Mouse (Mus musculus) CD4-positive, CD25-positive, alpha-beta regulatory T cell, adult 4 months (primary cell): ENCODE measurements around the gene Mvp. TPM values are rescaled to one million over a fixed set of nuclear protein-coding genes. Genes with fewer than 3 reads are reported as not detected.

Experiments
- ATAC-seq: one replicate; pipeline ENCODE4 v1.8.0; 2017
- polyA plus RNA-seq, 2 experiments: library from polyadenylated mRNA; unstranded; fragments of 100-300 nt; shearing (Covaris generic); gene quantifications; one replicate each; pipeline ENCODE4 v1.2.1; 2017

Gene Mvp
- polyA plus RNA-seq = 10 to 100 TPM; 13.7 to 20.9 TPM

DNA sequence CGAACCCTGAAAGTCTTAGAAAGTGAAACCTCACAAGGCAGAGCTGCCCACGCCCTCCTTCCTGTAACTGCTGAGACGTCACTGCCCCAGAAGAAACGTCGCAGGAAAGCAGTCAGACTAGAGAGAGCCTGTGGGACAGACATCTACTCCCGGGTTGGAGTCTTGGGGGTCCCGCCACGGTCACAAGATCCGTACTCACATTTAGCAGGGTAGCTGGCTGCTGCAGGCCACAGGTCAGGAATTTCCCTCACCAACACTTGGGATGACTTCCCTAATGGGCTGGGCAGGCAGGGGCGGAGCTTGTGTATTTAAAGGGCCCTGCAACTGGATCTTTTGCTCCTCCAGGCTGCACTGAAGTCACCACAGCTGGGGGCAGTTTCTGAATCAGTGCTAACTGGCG is at the start of gene Mvp:
Mvp (minus strand) TSS at position 302 of the 400 bp plus-strand sequence.
- peak; percentile 67 for ATAC-seq

DNA sequence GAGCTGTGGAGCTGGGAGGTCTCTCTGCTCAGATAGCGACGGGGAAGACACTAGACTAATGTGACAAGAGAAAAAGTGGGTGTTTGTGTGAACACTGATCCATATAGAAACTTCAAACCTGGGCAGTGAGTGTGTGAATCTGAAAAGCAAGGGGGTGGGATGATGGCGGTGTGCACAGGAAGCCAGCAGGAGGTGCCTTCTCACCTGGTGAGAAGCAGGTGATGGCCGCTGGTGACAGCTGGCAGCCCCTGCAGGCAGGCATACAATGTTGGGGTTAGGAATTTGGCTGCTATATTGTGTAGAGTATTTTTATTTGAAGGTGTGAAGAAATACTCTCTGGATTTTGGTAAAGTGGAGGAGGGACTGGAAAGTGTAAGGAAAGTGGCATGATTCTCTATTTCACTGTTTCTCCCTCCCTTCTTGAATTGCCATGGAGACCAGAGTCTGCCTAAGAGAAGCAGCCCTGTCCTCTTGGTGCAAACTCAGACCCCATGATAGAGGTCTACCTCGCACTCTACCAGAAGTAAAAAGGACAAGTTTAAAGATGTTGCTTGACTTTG is 40.7 kb upstream of the Mvp start:
- no peak for ATAC-seq

DNA sequence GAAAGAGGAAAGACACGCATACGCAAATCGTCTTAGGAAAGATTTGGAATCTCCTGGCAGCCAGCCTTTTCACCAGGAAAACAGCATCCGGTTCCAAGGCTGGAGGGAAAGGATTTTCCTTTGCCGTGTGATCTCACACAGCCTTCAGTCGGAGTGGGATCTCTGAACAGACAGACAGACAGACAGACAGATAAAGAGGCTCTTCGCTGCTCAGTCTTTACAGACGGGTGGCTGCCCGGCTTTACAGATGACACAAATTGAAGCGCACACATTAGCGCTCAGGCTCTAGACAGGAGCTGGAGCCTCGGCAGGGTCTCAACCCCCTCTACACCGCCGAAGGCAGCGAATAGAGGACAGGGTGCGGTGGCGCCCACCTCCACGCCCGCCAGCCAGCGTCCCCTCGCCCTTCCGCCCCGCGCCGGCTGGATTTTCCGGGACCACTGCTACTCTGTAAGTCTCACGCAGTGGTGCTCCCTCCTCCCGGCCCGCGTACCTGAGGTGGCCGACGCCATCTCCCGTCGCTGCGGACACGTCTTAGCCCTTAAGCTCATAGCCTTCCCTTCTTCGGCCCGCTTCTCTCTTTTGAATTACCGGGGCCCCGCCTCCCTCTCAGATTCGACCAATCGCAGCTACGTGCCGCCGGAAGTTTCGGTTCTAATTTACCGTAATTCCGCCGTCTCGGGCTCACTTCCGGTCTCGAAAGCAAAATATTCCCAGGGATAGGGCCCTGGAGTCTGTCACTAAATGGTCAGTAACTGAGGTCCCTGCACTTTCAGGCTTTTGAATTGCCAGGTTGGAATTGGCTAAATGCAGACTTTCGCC is 27.6 kb upstream of the Mvp start, which contains the start of gene Kif22:
Kif22 (minus strand) TSS at position 621 of the 822 bp plus-strand sequence.
- ATAC-seq = peak; percentile 99

DNA sequence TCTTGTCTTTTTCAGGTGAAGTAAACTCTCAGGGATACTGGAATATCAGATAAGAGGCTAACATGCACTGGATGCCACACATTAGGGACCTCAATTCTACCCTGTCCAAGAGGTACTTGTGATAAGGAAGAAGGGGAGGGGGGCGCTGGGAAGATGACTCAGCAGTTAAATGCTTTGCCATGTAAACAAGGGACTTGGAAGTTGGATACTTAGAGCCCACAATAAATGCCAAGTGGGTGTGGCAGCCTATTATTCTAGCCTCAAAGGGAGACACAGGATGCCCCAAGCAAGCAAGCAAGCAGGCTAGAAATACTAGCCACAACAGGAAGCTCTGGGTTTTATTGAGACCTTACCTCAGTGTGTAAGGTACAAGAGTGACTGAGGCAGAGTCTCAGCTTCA is 16.8 kb upstream of the Mvp start:
- peak; percentile 40 for ATAC-seq

DNA sequence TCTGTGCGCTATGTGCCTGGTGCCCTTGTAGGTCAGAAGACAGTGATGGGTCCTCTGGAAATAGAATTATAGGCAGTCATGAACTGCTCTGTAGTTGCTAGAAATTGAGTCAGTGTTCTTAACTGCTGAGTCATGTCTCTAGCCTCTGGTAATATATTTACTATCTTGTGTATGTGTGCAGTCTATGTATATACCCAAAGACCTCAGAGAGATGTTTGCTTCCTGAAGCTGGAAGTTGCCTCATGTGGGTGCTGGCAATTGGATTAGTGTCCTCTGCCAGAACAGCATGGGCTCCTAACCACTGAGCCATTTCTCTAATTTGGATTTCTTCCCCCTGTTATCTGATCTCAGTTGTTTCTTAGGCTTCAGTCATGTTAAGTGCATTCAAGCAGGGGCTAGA is 15.8 kb upstream of the Mvp start:
- ATAC-seq = no peak

DNA sequence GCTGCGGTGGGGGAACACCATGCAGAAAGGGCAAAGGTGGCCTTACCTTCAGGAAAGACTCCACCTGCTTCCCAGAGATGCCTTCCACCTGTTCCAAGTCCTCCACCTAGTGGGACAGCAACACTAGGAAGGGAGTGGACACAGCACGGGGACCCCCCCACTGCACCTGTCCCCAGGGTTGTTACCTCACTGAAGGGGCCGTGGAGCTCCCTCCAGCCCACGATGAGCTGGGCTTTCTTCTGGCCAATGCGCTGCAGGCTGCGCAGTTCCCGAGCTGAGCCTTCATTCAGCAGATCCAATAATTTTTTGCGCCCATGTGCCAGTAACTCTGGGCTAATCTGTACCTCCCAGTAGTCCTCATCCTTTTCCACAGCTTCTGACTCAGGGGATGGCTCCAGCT is 13.5 kb upstream of the Mvp start:
- no peak for ATAC-seq

DNA sequence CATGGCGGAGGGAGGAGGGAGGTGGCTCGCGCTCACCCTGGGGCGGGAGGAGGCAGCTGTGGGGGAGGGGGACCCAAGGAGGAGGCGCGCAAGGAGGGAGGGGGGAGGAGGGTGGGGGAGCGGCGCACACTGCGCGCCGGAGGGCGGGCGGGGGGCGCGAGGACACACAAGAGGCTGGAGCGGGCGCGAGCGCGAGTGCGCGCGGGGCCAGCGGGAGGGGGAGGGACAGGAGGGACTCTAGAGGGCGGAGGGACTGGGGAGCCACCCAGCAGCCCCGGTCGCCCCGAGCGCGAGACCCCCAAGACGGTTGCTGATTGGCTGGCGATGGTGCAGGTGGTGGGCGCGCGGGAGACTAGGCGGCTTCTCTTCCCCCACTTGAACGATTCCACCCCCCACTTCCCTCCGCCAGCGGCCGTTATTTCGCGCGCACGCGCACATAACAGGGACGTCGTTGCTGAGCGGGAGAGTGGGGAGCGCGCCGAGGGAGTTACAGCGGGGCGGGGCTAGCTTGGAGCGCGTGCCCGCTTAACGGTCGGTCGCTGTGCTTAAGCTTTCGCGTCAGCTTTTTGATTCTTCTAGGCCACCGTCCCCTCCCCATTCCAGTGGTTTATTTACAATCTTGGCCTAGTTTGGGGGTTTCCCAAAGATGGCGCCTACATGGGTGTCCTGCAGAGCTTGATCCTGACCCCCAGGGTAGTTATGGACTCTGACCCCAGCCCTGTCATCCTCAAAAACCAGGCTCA is 12.7 kb upstream of the Mvp start, which contains the start of gene Maz:
Maz (minus strand) TSS at position 54 of the 743 bp plus-strand sequence.
- ATAC-seq = peak; percentile 76

DNA sequence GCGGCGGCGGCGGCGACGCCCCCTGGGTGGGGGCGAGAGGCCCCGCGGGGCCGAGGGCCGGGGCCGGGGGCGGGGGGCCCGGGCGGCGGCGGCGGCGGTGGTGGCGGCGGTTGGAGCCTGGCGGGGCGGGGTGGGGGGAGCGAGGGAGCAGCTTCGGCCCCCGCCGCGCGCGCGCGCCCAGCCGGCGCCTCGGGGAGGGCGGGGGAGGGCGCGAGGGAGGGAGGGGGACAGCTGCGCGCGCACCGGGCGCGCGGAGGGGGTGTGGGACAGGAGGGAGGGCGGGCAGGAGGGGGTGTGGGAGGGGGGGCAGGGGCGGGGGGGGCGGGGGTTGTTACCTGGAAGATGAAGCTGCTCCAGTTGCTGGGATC is 12.2 kb upstream of the Mvp start:
- no peak for ATAC-seq

DNA sequence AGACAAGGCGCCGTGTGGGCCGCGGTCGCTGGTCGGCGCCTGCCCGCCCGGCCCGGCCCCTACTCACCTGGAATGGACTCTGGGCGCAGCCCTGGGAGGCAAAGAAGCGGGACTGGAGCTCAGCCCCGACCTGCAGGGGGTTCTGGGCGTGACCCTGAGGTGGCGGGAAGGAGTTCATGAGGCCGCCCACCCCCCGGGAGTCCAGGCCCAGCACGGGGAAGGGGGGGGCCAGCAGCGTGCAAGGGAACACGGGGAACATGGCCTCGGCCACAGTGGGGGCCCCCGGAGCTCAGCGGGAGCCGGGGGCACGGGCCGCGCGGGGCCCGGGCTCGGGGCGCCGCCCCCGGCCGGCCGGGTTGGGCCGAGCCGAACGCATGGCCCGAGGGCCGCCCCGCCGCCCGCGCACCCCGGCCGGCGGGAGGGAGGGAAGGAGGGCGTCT is 11.8 kb upstream of the Mvp start:
- no peak for ATAC-seq

DNA sequence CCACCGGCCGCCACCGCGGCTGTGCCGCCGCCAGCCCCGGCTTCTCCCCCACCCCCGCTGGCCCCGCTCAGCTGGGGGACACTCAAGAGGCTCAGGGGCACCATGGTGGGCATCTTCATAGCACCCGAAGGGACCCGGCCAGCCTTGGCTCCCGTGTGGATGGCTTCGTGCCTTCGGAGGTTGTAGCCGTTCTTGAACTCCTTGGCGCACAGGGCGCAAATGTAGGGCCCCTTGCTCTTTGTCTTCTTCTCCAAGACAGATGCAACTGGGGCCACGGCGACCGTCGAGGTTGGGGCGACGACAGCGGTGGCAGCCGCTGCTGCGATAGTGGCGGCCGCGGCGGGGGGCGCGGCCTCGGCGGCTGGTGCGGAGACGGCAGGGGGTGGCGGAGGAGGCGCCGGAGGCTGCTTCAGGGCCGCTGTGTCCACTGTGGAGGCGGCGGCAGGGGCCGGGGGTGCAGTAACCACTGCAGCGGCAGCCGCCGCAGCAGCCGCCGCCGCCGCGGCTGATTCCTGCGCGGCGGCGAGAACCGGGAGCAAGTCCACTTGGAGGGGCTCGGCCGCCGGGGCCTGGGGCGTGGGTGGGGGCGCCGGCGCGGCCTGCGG is 11.2 kb upstream of the Mvp start:
- no peak for ATAC-seq

DNA sequence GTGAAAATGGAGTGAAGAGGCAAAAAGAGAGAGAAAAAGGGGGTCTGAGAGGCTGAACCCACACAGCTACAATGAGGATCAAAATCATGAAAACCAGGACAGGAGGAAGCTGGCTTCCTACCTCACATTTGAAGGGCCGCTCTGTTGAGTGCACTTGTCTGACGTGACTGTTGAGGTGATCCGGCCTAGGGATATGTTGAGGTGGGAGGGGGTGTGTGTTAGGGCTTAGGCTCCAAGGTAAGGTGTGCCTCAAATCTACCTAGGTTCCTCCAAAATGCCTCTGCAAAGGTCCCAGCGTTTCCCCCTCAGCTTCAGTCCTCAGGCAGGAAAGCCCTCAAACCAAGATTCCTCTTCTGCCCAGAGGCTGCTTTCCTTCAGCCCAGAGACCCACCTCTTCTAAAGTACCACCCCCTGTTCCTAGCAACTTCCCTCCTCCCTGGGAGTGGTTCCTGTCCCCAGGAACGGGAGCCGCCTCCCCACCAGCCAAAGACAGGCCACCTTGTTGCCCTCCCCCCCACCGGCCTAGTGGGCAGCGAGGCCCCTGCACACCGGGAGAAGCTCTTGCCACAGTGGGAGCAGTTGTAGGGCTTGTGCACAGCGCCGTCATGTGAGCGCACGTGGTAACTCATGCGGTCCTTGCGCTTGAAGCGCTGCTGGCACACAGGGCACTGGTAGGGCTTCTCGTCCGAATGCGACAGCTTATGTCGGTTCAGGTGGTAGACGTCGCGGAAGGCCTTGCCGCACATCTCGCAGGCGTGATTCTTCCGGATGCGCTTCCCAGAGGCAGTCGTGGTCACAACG is 10.5 kb upstream of the Mvp start:
- ATAC-seq = peak; percentile 43

DNA sequence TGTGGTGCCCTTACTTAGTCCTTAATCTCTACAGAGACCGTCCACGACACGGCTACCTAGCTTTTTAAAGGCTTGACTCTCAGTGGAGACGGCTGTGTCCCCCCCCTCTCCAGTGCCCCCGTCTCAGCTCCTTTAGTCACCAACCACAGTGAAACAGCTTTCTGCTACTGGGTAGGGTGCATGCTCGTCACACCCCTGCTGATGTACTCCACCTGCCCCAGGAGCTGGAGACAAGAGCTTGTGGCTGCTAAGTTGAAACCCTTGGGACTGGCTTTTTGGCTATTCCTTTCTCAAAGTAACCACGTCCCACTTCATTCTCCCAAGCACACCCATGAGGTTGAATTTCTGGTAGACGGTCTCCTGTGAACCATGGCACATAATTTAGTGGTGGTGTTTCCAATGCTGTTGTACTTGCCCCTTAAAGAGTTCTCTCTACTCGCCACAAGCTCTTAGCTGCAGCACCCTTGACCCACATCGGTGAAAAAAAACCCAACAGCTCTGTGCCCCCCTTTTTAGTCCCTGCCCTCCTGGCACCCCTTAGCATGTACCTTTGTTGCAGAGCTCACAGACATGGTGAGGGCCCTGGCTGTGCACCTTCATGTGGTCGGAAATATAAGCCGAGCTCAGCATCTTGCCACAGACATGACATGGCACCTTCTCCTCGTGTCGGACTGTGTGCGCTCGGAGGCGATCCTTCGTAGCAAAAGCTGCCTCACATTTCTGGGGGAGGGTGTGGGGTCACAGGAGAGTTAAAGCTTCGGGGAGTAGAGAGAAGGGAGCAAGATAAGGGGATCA is 9.7 kb upstream of the Mvp start:
- ATAC-seq = no peak

DNA sequence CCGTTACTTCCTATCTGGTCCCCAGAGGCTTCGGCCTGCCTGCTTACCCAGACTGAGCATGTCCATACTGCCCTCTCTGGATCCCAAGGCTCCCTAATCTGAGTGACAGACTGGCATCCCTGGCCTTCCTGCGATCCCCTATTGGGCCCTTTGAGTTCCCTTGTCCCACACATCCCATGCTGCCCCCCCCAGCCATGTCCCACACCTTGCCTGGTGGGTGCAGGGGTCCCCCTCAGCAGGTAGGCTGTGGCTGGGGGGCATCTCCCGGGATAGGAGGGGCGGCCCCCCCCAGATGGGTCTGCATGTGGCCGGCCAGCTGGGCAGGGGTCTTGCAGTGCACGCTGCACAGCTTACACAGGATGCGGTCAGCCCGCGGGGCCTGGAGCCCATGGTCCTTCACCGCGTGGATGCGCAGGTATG is 8.9 kb upstream of the Mvp start:
- no peak for ATAC-seq

DNA sequence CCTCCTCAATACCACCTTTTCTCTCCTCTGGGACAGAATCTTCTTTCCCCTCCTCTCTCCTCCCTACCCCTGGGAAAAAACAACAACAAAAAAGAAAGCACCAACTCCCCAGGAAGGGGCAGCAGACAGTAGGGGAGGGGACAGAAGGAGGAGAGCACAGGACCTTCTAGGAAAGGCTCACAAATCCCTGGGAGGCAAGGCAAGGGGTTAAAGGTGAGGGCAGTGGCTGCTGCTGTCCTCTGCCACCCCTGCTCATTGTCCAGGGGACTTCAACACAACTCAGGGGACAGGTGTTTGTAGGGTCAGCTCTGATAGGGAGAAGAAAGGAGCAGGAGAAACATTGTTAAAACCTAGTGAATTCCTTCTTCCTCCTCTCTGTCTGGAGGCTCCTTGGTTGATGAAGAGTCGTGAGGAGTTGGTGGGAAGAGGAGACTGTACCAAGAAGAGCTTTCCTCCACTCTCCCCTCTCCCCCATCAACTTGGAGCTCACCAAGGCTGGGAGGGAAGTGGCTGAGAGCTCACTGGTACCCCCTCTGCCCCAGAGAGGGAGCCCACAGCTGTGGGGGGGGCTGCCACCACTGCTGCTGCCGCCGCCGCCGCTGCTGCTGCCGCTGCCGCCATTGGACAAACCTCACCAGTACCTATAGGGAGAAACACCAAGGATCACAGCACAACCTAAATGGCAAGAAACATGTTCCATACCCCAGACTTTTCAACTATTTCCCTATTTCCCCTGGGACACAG is 8.3 kb upstream of the Mvp start:
- ATAC-seq = no peak

DNA sequence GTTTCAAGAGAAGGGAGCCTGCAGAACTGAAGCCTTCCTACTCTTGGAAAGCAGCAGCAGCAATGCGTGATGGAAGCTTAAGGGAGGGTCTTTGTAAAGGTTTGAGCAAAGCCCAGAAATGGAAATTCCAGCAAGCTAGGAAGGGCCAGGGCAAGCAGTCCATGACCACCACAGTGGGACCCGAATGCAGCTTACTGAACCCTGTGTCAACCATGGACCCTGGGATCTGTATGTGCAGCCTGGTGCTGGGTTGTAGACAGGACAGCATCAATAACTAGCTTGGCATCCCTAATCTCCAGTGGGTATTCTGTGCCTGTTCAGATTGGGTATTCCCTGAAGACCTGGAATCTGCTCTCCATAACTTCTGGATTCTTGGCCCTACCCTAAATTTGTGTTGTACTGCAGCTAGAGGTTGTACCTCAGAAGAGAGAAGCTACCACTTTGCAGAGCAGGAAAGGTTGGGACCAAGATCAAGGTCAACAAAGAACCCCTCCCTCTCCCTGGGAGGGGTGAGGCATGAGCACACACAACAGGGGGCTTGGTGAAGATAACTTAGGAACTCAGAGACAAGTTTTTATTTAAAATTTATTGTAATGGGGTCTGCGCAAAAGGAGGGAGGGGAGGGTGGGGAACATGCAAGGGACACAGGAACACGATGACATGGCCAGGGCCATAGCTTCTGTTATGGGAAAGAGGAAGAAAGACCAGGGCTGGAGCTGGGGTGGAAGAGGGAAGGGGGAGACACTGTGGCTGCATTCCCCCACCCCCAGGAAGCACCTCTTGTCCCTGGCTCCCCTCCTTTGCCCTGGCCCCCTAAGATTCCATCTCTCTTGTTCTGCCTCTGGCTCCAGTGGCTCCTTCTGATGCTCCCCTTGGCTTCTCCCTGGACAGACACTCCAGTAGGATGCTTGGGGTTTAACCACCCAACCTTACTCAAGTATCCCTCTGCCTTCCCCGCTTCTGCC is 7.4 kb upstream of the Mvp start:
- no peak for ATAC-seq

DNA sequence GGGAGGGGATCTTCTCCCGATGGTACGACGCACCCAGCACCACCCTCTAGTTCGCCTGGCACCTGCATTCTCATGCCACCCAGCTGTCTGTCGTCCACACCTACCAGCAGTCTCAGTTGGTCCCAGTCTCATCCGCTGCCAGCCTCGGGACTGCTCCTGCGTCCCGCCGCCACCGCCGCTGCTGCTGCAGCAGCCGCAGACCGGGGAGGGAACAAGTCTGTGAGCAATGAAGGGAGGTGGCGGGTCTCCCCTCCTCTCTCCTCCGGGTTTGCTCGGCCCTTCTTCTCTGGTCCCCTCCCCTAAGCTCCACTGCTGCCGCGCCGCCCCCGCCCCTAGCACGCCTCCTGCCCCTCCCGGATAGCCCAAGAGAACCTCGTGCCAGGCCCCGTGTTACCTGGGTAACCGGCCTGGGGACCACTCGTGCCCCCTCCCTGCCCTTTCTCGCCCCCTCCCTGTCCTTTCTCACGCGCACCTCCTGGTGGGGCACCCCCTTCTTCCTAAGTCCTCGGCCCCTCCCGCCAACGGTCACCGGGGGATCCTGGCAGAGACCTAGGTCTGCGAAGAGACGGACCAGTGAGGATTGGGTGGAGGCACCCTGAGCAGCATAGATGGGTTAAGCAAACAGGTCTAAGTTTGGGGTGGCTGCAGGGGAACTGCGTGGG is 6.6 kb upstream of the Mvp start, which contains the start of the genes Gm42742 and Prrt2:
Gm42742 (minus strand) TSS at position 197 of the 662 bp plus-strand sequence.
Prrt2 (minus strand) TSS at position 311 of the 662 bp plus-strand sequence.
- ATAC-seq = peak; percentile 21

DNA sequence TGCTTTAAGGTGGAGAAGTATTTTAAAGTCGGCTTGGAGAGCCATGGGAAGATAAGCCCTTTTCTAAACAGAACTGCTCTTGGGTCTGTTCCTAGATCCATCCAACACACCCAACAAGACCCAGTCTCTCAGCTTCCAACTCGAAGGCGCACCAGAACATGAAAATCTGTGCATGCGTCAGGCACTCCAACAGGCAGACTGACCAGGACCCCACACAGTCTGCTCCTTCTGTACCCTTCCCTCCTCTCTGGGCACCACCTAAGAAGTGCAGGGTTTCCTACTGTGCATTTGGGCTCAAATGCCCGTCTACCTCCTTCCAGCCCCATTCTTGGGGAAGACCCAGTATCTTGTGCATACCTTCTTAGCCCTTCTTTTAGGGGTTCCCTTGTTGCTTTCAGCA is 6.1 kb upstream of the Mvp start:
- no peak for ATAC-seq

DNA sequence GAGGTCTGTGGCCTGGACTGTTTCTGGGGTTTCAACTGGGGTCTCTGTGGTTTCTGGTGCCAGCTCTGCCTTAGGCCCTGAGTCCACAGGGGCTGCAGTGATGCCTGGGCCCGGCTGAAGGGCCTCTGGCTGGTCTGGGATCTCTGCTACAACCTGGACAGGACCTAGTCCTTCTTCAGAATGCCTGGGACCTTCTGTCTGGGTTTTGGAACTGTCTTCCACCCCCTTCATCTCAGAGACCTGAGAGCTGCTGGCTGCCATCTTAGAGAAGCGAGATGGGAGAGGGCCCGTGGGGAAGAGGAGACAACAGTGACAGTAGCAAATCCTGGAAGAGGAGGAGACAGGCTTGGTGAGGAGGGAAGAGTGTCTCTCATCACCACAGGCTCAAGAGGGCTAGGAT is 5.6 kb upstream of the Mvp start:
- no peak for ATAC-seq
